Mouse (Mus musculus): ENCODE data around the gene Slc18a2. TPM values are rescaled to one million over a fixed set of nuclear protein-coding genes. Genes with fewer than 3 reads are reported as not detected.

Gene Slc18a2
- polyA plus RNA-seq, 1 experiment from 2014 or later, result 7.6 TPM

DNA sequence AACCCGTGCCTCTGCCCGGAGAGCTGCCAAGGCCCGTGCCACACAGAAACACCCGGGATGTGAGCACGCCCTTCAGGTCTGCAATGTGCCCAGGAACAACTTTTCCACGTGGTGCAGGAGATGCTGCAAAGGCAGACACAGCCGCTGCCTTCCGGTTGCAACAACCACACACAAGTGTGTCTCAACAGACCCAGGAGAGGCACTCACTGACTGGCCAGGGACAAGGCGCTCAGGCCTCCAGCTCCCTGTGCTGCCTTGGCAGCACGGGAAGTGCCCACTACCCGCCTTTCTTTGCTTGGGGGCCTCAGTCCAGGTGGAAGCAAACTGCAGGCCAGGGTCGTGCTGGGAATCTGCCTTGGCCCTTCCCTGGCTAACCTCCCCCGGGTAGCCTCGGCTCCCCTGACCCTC is 83.6 kb downstream of the Slc18a2 start:
- WGBS, result 1% methylated on average over 14 of the region's 14 CpGs
- Histone ChIP-seq H3K27ac (ENCODE audit: low read depth, low read length) (no peak overlapping the region), H3K4me1 (ENCODE audit: control insufficient read depth, insufficient read depth, low read length) (peaks cover 24% of the 10 kb centered on the region), H3K9me3 (ENCODE audit: control insufficient read depth, low read length) (no peaks in the 10 kb centered on the region), H3K27me3 (ENCODE audit: control insufficient read depth, insufficient read depth, low read length) (no peaks in the 10 kb centered on the region), H3K36me3 (ENCODE audit: control insufficient read depth, insufficient read depth, low read length) (no peaks in the 10 kb centered on the region), H3K9ac (ENCODE audit: low read depth, low read length) (peak overlapping the region; percentile 88), H3K4me3 (ENCODE audit: low read length) (peak overlapping the region; percentile 92), H3K4me2 (replicated peaks; ENCODE audit: low read depth, low read length) (peak overlapping the region; percentile 99)
- no peak for ATAC-seq (ENCODE audit: low FRiP score, low TSS enrichment)

DNA sequence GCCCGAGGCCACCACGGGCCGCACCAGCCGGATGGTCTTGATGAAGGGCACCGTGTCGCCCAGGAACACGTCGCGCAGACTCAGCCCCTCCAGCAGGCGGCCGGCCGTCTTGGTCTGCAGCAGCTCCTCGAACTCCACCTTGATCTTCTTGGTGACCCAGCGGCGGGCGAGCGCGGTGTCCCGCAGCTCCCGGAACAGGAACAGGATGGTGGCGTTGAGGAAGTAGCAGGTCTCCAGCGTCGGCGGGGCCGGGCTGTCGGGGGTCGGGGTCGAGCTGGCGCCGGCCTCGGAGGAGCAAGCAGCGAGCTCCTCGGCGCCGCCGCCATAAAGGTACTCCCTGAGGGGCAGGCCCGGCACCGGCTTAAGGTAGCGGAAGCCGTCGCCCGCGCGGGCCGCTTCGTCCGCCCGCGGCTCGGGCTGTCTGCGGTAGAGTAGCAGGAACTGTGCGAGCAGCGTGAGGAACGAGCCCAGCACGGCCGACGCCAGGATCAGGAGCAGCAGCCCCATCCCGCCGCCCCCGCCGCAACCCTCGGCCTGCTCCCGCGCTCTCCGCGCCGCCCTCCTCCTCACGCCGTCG is 84.5 kb downstream of the Slc18a2 start:
- no peaks in the 10 kb centered on the region for H3K27me3 ChIP-seq (ENCODE audit: control insufficient read depth, insufficient read depth, low read length)
- H3K4me1 ChIP-seq (ENCODE audit: control insufficient read depth, insufficient read depth, low read length), result peaks cover 24% of the 10 kb centered on the region
- H3K4me2 ChIP-seq (replicated peaks; ENCODE audit: low read depth, low read length), result peak overlapping the region; percentile 99
- no peaks in the 10 kb centered on the region for H3K36me3 ChIP-seq (ENCODE audit: control insufficient read depth, insufficient read depth, low read length)
- peak overlapping the region; percentile 93 for H3K27ac ChIP-seq (ENCODE audit: low read depth, low read length)
- WGBS, result under 1% methylated on average over 66 of the region's 70 CpGs
- H3K4me3 ChIP-seq (ENCODE audit: low read length), result peak overlapping the region; percentile 92
- no peak; the same call in 1 of the 2 replicates for ATAC-seq (ENCODE audit: low FRiP score, low TSS enrichment)
- peak overlapping the region; percentile 88 for H3K9ac ChIP-seq (ENCODE audit: low read depth, low read length)
- H3K9me3 ChIP-seq (ENCODE audit: control insufficient read depth, low read length), result no peaks in the 10 kb centered on the region

Other genes with a start within 250 kb of the Slc18a2 start
- gene Shtn1, start 184.8 kb upstream of the Slc18a2 start, polyA plus RNA-seq (2014; fragmentation: Nextera tagmentation; extraction: Ambion mirVana), result 1.1 and 2.3 TPM in 2 replicates
- not detected in 2 replicates for gene Vax1, start 90.8 kb upstream of the Slc18a2 start, polyA plus RNA-seq (2014; fragmentation: Nextera tagmentation; extraction: Ambion mirVana)
- not detected in 2 replicates for gene Kcnk18, start 41.7 kb upstream of the Slc18a2 start, polyA plus RNA-seq (2014; fragmentation: Nextera tagmentation; extraction: Ambion mirVana)
- 37.8 and 48.6 TPM in 2 replicates for gene Rps12-ps3, start 61.4 kb downstream of the Slc18a2 start, polyA plus RNA-seq (2014; fragmentation: Nextera tagmentation; extraction: Ambion mirVana)
- 13.8 and 18.8 TPM in 2 replicates for gene Pdzd8, start 84.9 kb downstream of the Slc18a2 start, polyA plus RNA-seq (2014; fragmentation: Nextera tagmentation; extraction: Ambion mirVana)
- gene Emx2, start 197.5 kb downstream of the Slc18a2 start, polyA plus RNA-seq (2014; fragmentation: Nextera tagmentation; extraction: Ambion mirVana), result 40.5 and 43.6 TPM in 2 replicates